Mouse (Mus musculus) embryonic fibroblast, embryonic 13.5 days (primary cell): ENCODE measurements around the gene Mindy3.

Experiments used
- CTCF ChIP-seq: IDR thresholded peaks from 2 replicates; pipeline ENCODE4 v1.5.1; 2011; ENCODE audit warnings: mild to moderate bottlenecking, control low read depth, low read length, moderate library complexity, borderline replicate concordance; ENCODE audit not compliant: insufficient read depth
- POLR2A ChIP-seq: IDR thresholded peaks from 2 replicates; pipeline ENCODE4 v1.6.1; 2011; ENCODE audit warnings: low read depth, mild to moderate bottlenecking, control low read depth, low read length, moderate library complexity

GRCm38 (mm10) chr2:12327691-12328354, 91.4 kb downstream of the Mindy3 start:
- TF ChIP-seq CTCF (no peak), POLR2A (no peak)
